Mouse (Mus musculus) MEL (cell line): ENCODE measurements around the gene Rab22a.

Source experiments
- CTCF ChIP-seq, 3 experiments: IDR thresholded peaks in 2 of 3; conservative IDR thresholded peaks in 1 of 3; 2 replicates each; pipeline ENCODE4 v1.5.1; 2011 to 2012; ENCODE audit warnings: low read length in 3 of 3, low read depth in 2 of 3, mild to moderate bottlenecking in 2 of 3, improper control_type of control experiment in 1 of 3, inconsistent platforms in 1 of 3, mixed read lengths in 1 of 3, moderate library complexity in 1 of 3; ENCODE audit not compliant: control insufficient read depth in 1 of 3, insufficient read depth in 1 of 3, poor library complexity in 1 of 3, severe bottlenecking in 1 of 3
- ETS1 ChIP-seq: IDR thresholded peaks from 2 replicates; pipeline ENCODE4 v1.6.1; 2012; ENCODE audit warnings: low read depth, mild to moderate bottlenecking, inconsistent platforms, low read length, improper control_type of control experiment, moderate library complexity
- POLR2AphosphoS5 ChIP-seq: IDR thresholded peaks from 2 replicates; pipeline ENCODE4 v1.6.1; 2012; ENCODE audit warnings: low read depth, borderline replicate concordance, mild to moderate bottlenecking, inconsistent platforms, low read length, moderate library complexity, mixed read lengths
- SMC3 ChIP-seq: IDR thresholded peaks from 2 replicates; pipeline ENCODE4 v1.6.1; 2011; ENCODE audit warnings: low read depth, low read length, improper control_type of control experiment

- TF ChIP-seq POLR2AphosphoS5 (no peak), CTCF (IDR thresholded peaks at IDR 0.05 in 2 of 3, conservative IDR thresholded peaks at IDR 0.05 in 1 of 3; ENCODE audit: control insufficient read depth in 1 of 3, insufficient read depth in 1 of 3, low read depth in 2 of 3, low read length in 3 of 3, poor library complexity in 1 of 3, severe bottlenecking in 1 of 3) (no peak), ETS1 (no peak), SMC3 (no peak)
Measured at GRCm38 (mm10) chr2:173713241-173713640, 53.7 kb downstream of the Rab22a start.
